Mouse (Mus musculus) ES-E14 (cell line): Measurements from ENCODE around the gene Scn4b. TPM values are rescaled to one million over a fixed set of nuclear protein-coding genes. Genes with fewer than 3 reads are reported as not detected.

Experiments
- DNase-seq: peaks from one replicate; pipeline ENCODE4 v3.0.0-alpha.2; 2013; ENCODE audit warnings: low read depth, low spot score
- H3K27ac ChIP-seq: 2 replicates; pipeline ENCODE4 v1.5.1; 2012; ENCODE audit warnings: low read depth, mild to moderate bottlenecking, low read length, moderate library complexity, mixed read lengths; ENCODE audit not compliant: poor library complexity, insufficient read depth, severe bottlenecking
- H3K36me3 ChIP-seq: 2 replicates; pipeline ENCODE4 v1.6.1; 2012; ENCODE audit warnings: mild to moderate bottlenecking, low read length, moderate library complexity, mixed read lengths; ENCODE audit not compliant: control insufficient read depth, poor library complexity, insufficient read depth, severe bottlenecking
- H3K4me1 ChIP-seq, 2 experiments: fragments of 150-350 bp in 1 of 2; sonication (generic) in 1 of 2; 2 replicates each; pipeline ENCODE4 v1.6.1; 2012; ENCODE audit warnings: low read length in 2 of 2, mild to moderate bottlenecking in 1 of 2, mixed read lengths in 1 of 2; ENCODE audit not compliant: control insufficient read depth in 2 of 2, insufficient read depth in 2 of 2, poor library complexity in 1 of 2
- H3K4me3 ChIP-seq, 2 experiments: fragments of 150-350 bp in 1 of 2; sonication (generic) in 1 of 2; 2 replicates each; pipeline ENCODE4 v1.5.1; 2012; ENCODE audit warnings: low read length in 2 of 2, low read depth in 1 of 2, mild to moderate bottlenecking in 1 of 2, mixed read lengths in 1 of 2; ENCODE audit not compliant: insufficient read depth in 1 of 2, poor library complexity in 1 of 2, severe bottlenecking in 1 of 2
- H3K9ac ChIP-seq: 2 replicates; pipeline ENCODE4 v1.6.1; 2012; ENCODE audit warnings: low read depth, mild to moderate bottlenecking, low read length, mixed read lengths; ENCODE audit not compliant: poor library complexity, insufficient read depth, severe bottlenecking
- H3K9me3 ChIP-seq: fragments of 150-350 bp; sonication (generic); 2 replicates; pipeline ENCODE4 v1.6.1; 2012; ENCODE audit warnings: low read depth, mild to moderate bottlenecking, low read length; ENCODE audit not compliant: control insufficient read depth, insufficient read depth
- CHD2 ChIP-seq: IDR thresholded peaks from 2 replicates; pipeline ENCODE4 v1.6.1; 2014; ENCODE audit warnings: mild to moderate bottlenecking, low read depth, low read length, inconsistent platforms
- HCFC1 ChIP-seq: IDR thresholded peaks from 2 replicates; pipeline ENCODE4 v1.6.1; 2012; ENCODE audit warnings: low read length, inconsistent platforms, borderline replicate concordance; ENCODE audit not compliant: insufficient read depth
- MAFK ChIP-seq: IDR thresholded peaks from 2 replicates; pipeline ENCODE4 v1.6.1; 2014; ENCODE audit warnings: mild to moderate bottlenecking, low read depth, low read length, inconsistent platforms; ENCODE audit not compliant: insufficient read depth
- ZC3H11A ChIP-seq: IDR thresholded peaks from 2 replicates; pipeline ENCODE4 v1.6.1; 2012; ENCODE audit warnings: low read depth, mild to moderate bottlenecking, inconsistent platforms, low read length, borderline replicate concordance
- ZNF384 ChIP-seq: IDR thresholded peaks from 2 replicates; pipeline ENCODE4 v1.6.1; 2012; ENCODE audit warnings: low read depth, low read length, inconsistent platforms
- in situ Hi-C, 2 experiments: fragments of 600-800 bp; cut with MboI; formaldehyde crosslinking; loops; one replicate each; pipeline ENCODE4 v1.15.1; 2025; ENCODE audit warnings: low sequenced_read_pairs in 2 of 2, inconsistent platforms in 1 of 2; ENCODE audit not compliant: unreplicated experiment in 2 of 2
- total RNA-seq: library from RNA; depleted of rRNA; stranded (reverse); fragments of 300-350 nt; gene quantifications from 2 replicates; pipeline ENCODE4 v1.2.3, GENCODE M21; 2012; rRNA removed

The Scn4b gene
- total RNA-seq, 1 experiment, result 0.45 TPM

GRCm38 (mm10) chr9:45196125-45196830 is 58.1 kb downstream of the Scn4b start:
- H3K9me3 ChIP-seq, result no peaks in the 10 kb centered on the region
- H3K27ac ChIP-seq, result no peak overlapping the region
- in situ Hi-C loops, result no loop called here
- no peak for DNase-seq
- H3K4me1 ChIP-seq, result no peaks in the 10 kb centered on the region
- no peak for TF ChIP-seq HCFC1
- H3K9ac ChIP-seq, result no peak overlapping the region
- no peak overlapping the region for H3K4me3 ChIP-seq
- H3K36me3 ChIP-seq, result no peaks in the 10 kb centered on the region

- Histone ChIP-seq H3K9me3 (no peaks in the 10 kb centered on the region), H3K9ac (no peak overlapping the region), H3K36me3 (no peaks in the 10 kb centered on the region), H3K4me1 (no peaks in the 10 kb centered on the region), H3K4me3 (no peak overlapping the region), H3K27ac (no peak overlapping the region)
- in situ Hi-C loops, result no loop called here
- no peak for DNase-seq
- TF ChIP-seq CHD2, result no peak
- no peak for TF ChIP-seq ZC3H11A
- no peak for TF ChIP-seq ZNF384
- no peak for TF ChIP-seq MAFK
- TF ChIP-seq HCFC1, result no peak
Measured at GRCm38 (mm10) chr9:45197549-45197948, 59.4 kb downstream of the Scn4b start.

DNA sequence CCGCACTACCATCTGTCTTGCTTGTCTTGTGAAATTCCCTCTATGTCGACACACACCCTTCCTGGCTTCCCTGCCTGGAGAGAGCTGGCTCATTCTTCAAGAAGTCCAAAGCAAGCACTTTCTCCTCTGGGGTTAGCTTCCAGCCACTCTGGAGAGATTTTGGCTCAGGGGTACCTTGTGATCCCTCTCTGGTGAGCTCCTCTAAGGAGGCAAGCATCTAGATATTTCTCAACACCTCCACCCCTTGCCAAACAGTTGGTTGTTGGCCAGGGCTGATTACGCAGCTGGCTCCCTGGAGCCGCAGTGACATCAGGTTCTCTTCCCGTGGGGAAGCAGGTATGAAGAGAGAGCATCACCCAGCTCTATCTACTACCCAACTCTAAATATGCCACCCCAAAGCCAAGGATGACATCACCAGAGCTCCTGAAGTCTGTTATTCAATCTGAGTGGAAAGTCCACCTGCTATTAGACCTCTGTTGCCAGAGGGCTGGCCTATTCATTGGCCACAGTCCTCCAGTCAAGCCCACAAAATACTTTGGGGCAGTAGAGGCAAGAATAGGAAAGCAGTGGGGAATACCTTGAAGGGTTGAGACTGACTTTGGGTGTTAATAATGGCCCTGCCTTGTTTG is 63.2 kb downstream of the Scn4b start:
- no peak for DNase-seq
- Histone ChIP-seq H3K27ac (no peak overlapping the region), H3K4me3 (no peak overlapping the region), H3K4me1 (peaks cover 0 to 6% of the 10 kb centered on the region in 2 experiments; a peak in 1 of 4 replicates), H3K36me3 (no peaks in the 10 kb centered on the region), H3K9ac (no peak overlapping the region), H3K9me3 (no peaks in the 10 kb centered on the region)
- TF ChIP-seq CHD2 (no peak), MAFK (no peak), ZNF384 (no peak), HCFC1 (no peak), ZC3H11A (no peak)
- in situ Hi-C loops, result no loop called here

GRCm38 (mm10) chr9:45202021-45202798 is 64.0 kb downstream of the Scn4b start:
- Histone ChIP-seq H3K9ac (no peak overlapping the region), H3K4me3 (no peak overlapping the region), H3K4me1 (peaks cover 0 to 6% of the 10 kb centered on the region in 2 experiments; a peak in 1 of 4 replicates), H3K27ac (no peak overlapping the region), H3K36me3 (no peaks in the 10 kb centered on the region), H3K9me3 (no peaks in the 10 kb centered on the region)
- in situ Hi-C loops, result no loop called here
- no peak for DNase-seq
- no peak for TF ChIP-seq ZC3H11A
- TF ChIP-seq HCFC1, result no peak
- no peak for TF ChIP-seq CHD2
- no peak for TF ChIP-seq MAFK
- TF ChIP-seq ZNF384, result no peak

Other genes with a start within 250 kb of the Scn4b start
- gene Atp5l, start 217.7 kb upstream of the Scn4b start, total RNA-seq, result 664 and 732 TPM in 2 replicates
- 46.5 and 56.3 TPM in 2 replicates for gene Ube4a, start 172.8 kb upstream of the Scn4b start, total RNA-seq
- gene Cd3g, start 158.0 kb upstream of the Scn4b start, total RNA-seq, result 0.27 TPM in 1 of 2 replicates, not detected in the other
- gene Cd3d, start 156.6 kb upstream of the Scn4b start, total RNA-seq, result not detected in 2 replicates
- gene Cd3e, start 128.8 kb upstream of the Scn4b start, total RNA-seq, result 3.2 and 4.0 TPM in 2 replicates
- 13.3 and 18.9 TPM in 2 replicates for gene Mpzl2, start 98.6 kb upstream of the Scn4b start, total RNA-seq
- 5.0 and 5.2 TPM in 2 replicates for gene Mpzl3, start 83.2 kb upstream of the Scn4b start, total RNA-seq
- gene Jaml, start 59.2 kb upstream of the Scn4b start, total RNA-seq, result 0.16 and 0.40 TPM in 2 replicates
- gene Scn2b, start 20.6 kb upstream of the Scn4b start, total RNA-seq, result 1.1 and 1.7 TPM in 2 replicates
- not detected in 2 replicates for gene BC049352, start 43.6 kb downstream of the Scn4b start, total RNA-seq
- gene Tmprss4, start 65.7 kb downstream of the Scn4b start, total RNA-seq, result 0.32 and 0.36 TPM in 2 replicates
- gene Il10ra, start 130.8 kb downstream of the Scn4b start, total RNA-seq, result 0.13 TPM in 1 of 2 replicates, not detected in the other
- gene Tmprss13, start 180.7 kb downstream of the Scn4b start, total RNA-seq, result 0.22 and 0.90 TPM in 2 replicates
- gene Fxyd6, start 231.8 kb downstream of the Scn4b start, total RNA-seq, result 98.9 and 211 TPM in 2 replicates